Mouse (Mus musculus): ENCODE measurements around the gene Gpr87. TPM values are rescaled to one million over a fixed set of nuclear protein-coding genes. Genes with fewer than 3 reads are reported as not detected.

Gene Gpr87
- total and polyA plus RNA-seq, 3 experiments: 0.33 TPM; not detected in 2

- no peak for ATAC-seq (ENCODE audit: extremely low read depth, insufficient number of reproducible peaks, low FRiP score, poor library complexity, severe bottlenecking)
- Histone ChIP-seq H3K4me1 (ENCODE audit: insufficient read depth, low read depth, low read length) (no peaks in the 10 kb centered on the region), H3K4me3 (ENCODE audit: low read depth, low read length) (no peak overlapping the region), H3K27me3 (ENCODE audit: insufficient read depth, low read length) (no peaks in the 10 kb centered on the region), H3K36me3 (replicated peaks) (no peaks in the 10 kb centered on the region), H3K9me3 (replicated peaks) (no peaks in the 10 kb centered on the region)
- no peak for DNase-seq (ENCODE audit: low spot score)
- TF ChIP-seq GATA2 (IDR thresholded peaks at IDR 0.05; ENCODE audit: borderline replicate concordance, low read depth, low read length) (no peak), TAL1 (conservative IDR thresholded peaks at IDR 0.05; ENCODE audit: low read depth, low read length) (no peak), POLR2AphosphoS5 (IDR thresholded peaks at IDR 0.05; ENCODE audit: insufficient replicate concordance, low read depth, low read length) (no peak), CTCF (IDR thresholded peaks at IDR 0.05; ENCODE audit: low read depth, low read length) (no peak), GATA1 (IDR thresholded peaks at IDR 0.05; ENCODE audit: borderline replicate concordance, low read length) (no peak)
These were observed 54.8 kb downstream of the Gpr87 start for GRCm38 (mm10) chr3:59140115-59140514.

- no peak for TF ChIP-seq GATA2 (IDR thresholded peaks at IDR 0.05; ENCODE audit: borderline replicate concordance, low read depth, low read length)
- no peak for TF ChIP-seq POLR2AphosphoS5 (IDR thresholded peaks at IDR 0.05; ENCODE audit: insufficient replicate concordance, low read depth, low read length)
- ATAC-seq (ENCODE audit: extremely low read depth, insufficient number of reproducible peaks, low FRiP score, poor library complexity, severe bottlenecking): no peak
- H3K9me3 ChIP-seq (replicated peaks): no peaks in the 10 kb centered on the region
- no peak for DNase-seq (ENCODE audit: low spot score)
- no peaks in the 10 kb centered on the region for H3K4me1 ChIP-seq (ENCODE audit: insufficient read depth, low read depth, low read length)
- no peak overlapping the region for H3K4me3 ChIP-seq (ENCODE audit: low read depth, low read length)
- H3K27me3 ChIP-seq (ENCODE audit: insufficient read depth, low read length): no peaks in the 10 kb centered on the region
- no peaks in the 10 kb centered on the region for H3K36me3 ChIP-seq (replicated peaks)
These were observed 55.3 kb downstream of the Gpr87 start for GRCm38 (mm10) chr3:59139651-59140051.

GRCm38 (mm10) chr3:59138946-59139468, 55.9 kb downstream of the Gpr87 start:
- Histone ChIP-seq H3K36me3 (replicated peaks) (no peaks in the 10 kb centered on the region), H3K27me3 (ENCODE audit: insufficient read depth, low read length) (no peaks in the 10 kb centered on the region), H3K4me1 (ENCODE audit: insufficient read depth, low read depth, low read length) (no peaks in the 10 kb centered on the region), H3K4me3 (ENCODE audit: low read depth, low read length) (no peak overlapping the region), H3K9me3 (replicated peaks) (no peaks in the 10 kb centered on the region)
- ATAC-seq (ENCODE audit: extremely low read depth, insufficient number of reproducible peaks, low FRiP score, poor library complexity, severe bottlenecking) (no peak), DNase-seq (ENCODE audit: low spot score) (no peak)
- TF ChIP-seq GATA2 (IDR thresholded peaks at IDR 0.05; ENCODE audit: borderline replicate concordance, low read depth, low read length) (no peak), CTCF (IDR thresholded peaks at IDR 0.05; ENCODE audit: low read depth, low read length) (no peak), TAL1 (conservative IDR thresholded peaks at IDR 0.05; ENCODE audit: low read depth, low read length) (no peak), GATA1 (IDR thresholded peaks at IDR 0.05; ENCODE audit: borderline replicate concordance, low read length) (no peak), POLR2AphosphoS5 (IDR thresholded peaks at IDR 0.05; ENCODE audit: insufficient replicate concordance, low read depth, low read length) (no peak)

- Histone ChIP-seq H3K9me3 (replicated peaks) (no peaks in the 10 kb centered on the region), H3K36me3 (replicated peaks) (no peaks in the 10 kb centered on the region), H3K4me1 (ENCODE audit: insufficient read depth, low read depth, low read length) (no peaks in the 10 kb centered on the region), H3K27me3 (ENCODE audit: insufficient read depth, low read length) (no peaks in the 10 kb centered on the region), H3K4me3 (ENCODE audit: low read depth, low read length) (no peak overlapping the region)
- ATAC-seq (ENCODE audit: extremely low read depth, insufficient number of reproducible peaks, low FRiP score, poor library complexity, severe bottlenecking) (no peak), DNase-seq (ENCODE audit: low spot score) (no peak)
- TF ChIP-seq POLR2AphosphoS5 (IDR thresholded peaks at IDR 0.05; ENCODE audit: insufficient replicate concordance, low read depth, low read length): no peak
- no peak for TF ChIP-seq CTCF (IDR thresholded peaks at IDR 0.05; ENCODE audit: low read depth, low read length)
- TF ChIP-seq GATA2 (IDR thresholded peaks at IDR 0.05; ENCODE audit: borderline replicate concordance, low read depth, low read length): no peak
- TF ChIP-seq GATA1 (IDR thresholded peaks at IDR 0.05; ENCODE audit: borderline replicate concordance, low read length): no peak
- TF ChIP-seq TAL1 (conservative IDR thresholded peaks at IDR 0.05; ENCODE audit: low read depth, low read length): no peak
These were observed 58.8 kb downstream of the Gpr87 start for GRCm38 (mm10) chr3:59135911-59136653.

GRCm38 (mm10) chr3:59133189-59133588, 61.7 kb downstream of the Gpr87 start:
- H3K36me3 ChIP-seq (replicated peaks): no peaks in the 10 kb centered on the region
- no peak for ATAC-seq (ENCODE audit: extremely low read depth, insufficient number of reproducible peaks, low FRiP score, poor library complexity, severe bottlenecking)
- no peak for TF ChIP-seq GATA1 (IDR thresholded peaks at IDR 0.05; ENCODE audit: borderline replicate concordance, low read length)
- no peaks in the 10 kb centered on the region for H3K9me3 ChIP-seq (replicated peaks)
- no peak overlapping the region for H3K4me3 ChIP-seq (ENCODE audit: low read depth, low read length)
- H3K4me1 ChIP-seq (ENCODE audit: insufficient read depth, low read depth, low read length): no peaks in the 10 kb centered on the region
- no peaks in the 10 kb centered on the region for H3K27me3 ChIP-seq (ENCODE audit: insufficient read depth, low read length)
- no peak for DNase-seq (ENCODE audit: low spot score)

- DNase-seq (ENCODE audit: low spot score) (no peak), ATAC-seq (ENCODE audit: extremely low read depth, insufficient number of reproducible peaks, low FRiP score, poor library complexity, severe bottlenecking) (no peak)
- TF ChIP-seq CTCF (IDR thresholded peaks at IDR 0.05; ENCODE audit: low read depth, low read length) (no peak), TAL1 (conservative IDR thresholded peaks at IDR 0.05; ENCODE audit: low read depth, low read length) (no peak), GATA2 (IDR thresholded peaks at IDR 0.05; ENCODE audit: borderline replicate concordance, low read depth, low read length) (no peak), GATA1 (IDR thresholded peaks at IDR 0.05; ENCODE audit: borderline replicate concordance, low read length) (no peak)
- H3K9me3 ChIP-seq (replicated peaks): no peaks in the 10 kb centered on the region
- H3K4me3 ChIP-seq (ENCODE audit: low read depth, low read length): no peak overlapping the region
- no peaks in the 10 kb centered on the region for H3K27me3 ChIP-seq (ENCODE audit: insufficient read depth, low read length)
- no peaks in the 10 kb centered on the region for H3K36me3 ChIP-seq (replicated peaks)
- H3K4me1 ChIP-seq (ENCODE audit: insufficient read depth, low read depth, low read length): no peaks in the 10 kb centered on the region
These were observed 62.9 kb downstream of the Gpr87 start for GRCm38 (mm10) chr3:59131966-59132365.

Measured in G1E (cell line).